Comparison of ENCODE assay signal across 8 mouse cellular contexts in the genomic region with DNA sequence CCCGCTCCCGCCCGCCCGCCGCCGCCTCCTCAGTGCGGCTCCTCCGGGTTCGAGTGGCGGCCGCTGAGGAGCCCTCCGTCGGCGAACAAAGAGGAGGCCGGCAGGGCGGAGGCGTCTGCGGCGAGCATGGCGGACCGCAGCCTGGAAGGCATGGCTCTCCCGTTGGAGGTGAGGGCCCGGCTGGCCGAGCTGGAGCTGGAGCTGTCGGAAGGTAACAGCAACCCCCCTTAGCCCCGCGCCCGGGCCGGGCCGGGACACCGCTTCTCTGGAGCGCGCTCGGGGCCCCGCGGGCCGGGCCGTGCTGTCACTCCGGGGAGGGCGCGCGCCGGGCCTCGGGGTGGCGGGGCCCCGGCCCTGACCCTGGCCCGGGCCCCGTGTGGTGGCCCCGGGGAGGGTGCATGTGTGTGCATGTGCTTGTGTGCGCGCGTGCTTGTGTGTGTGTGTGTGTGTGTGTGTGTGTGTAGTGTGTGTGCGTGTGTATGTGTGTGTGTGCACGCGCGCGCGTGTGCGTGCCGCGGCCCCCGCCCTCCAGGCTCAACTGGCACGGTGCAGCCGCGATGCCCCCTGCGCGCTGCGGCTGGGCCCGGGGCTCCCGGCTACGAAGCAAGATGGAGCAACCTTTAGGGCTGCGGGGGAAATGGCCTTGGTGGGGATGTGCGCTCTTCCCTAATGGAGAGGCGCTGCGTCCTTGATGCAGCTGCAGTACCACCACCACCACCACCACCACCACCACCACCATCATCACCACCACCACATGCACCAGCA. TPM values are rescaled to one million over a fixed set of nuclear protein-coding genes. Genes with fewer than 3 reads are reported as not detected.
DNase-seq lines count a peak whose midpoint lies in the region; ATAC-seq and TF ChIP-seq lines count a peak whose summit lies in the region.

No protein-coding gene starts in this region.

- peak; percentile 49 for ATAC-seq in cerebellum, adult (ENCODE audit: insufficient number of reproducible peaks, low FRiP score, low TSS enrichment)
- ATAC-seq in forebrain, postnatal 0 days: peak; percentile 67
- ATAC-seq in megakaryocyte, adult 5-6 weeks (ENCODE audit: poor library complexity, severe bottlenecking): 0 out of 2 replicates have a peak, but pooled peaks have one; percentile 26

- no peaks in the 10 kb centered on the region for H3K27me3 ChIP-seq in forebrain, postnatal 0 days (ENCODE audit: insufficient read depth, low read length)
- H3K27me3 ChIP-seq in hindbrain, embryonic 10.5 days (ENCODE audit: insufficient read depth, poor library complexity, severe bottlenecking): no peaks in the 10 kb centered on the region

- DNase-seq in NIH3T3 (ENCODE audit: low read depth) (peak; percentile 61), adipocyte (ENCODE audit: low spot score) (no peak)
- peak; percentile 79 for DNase-seq in forebrain, postnatal 0 days
- DNase-seq in hindbrain, embryonic 10.5 days (ENCODE audit: low spot score): peak; percentile 86
- peak in 1 of 2 experiments; percentile 54 for DNase-seq in left cerebral cortex, adult 2 months (ENCODE audit: extremely low spot score in 1 of 2, low spot score in 2 of 2)
- peak; percentile 17 to 46 for DNase-seq in right cerebral cortex, postnatal 36 days (ENCODE audit: low spot score in 2 of 2)

- H3K4me3 ChIP-seq in forebrain, postnatal 0 days (ENCODE audit: low read depth, low read length): peak overlapping the region; percentile 98
- H3K4me3 ChIP-seq in hindbrain, embryonic 10.5 days: peak overlapping the region; percentile 70
- H3K4me3 ChIP-seq in left cerebral cortex, adult 2 months: peak overlapping the region; percentile 95

- under 1% methylated on average over 67 of the region's 75 CpGs for WGBS in forebrain, postnatal 0 days
- WGBS in hindbrain, embryonic 10.5 days: under 1% methylated on average over 75 of the region's 75 CpGs

- H3K9me3 ChIP-seq in forebrain, postnatal 0 days (ENCODE audit: low read length): no peaks in the 10 kb centered on the region
- H3K9me3 ChIP-seq in hindbrain, embryonic 10.5 days: no peaks in the 10 kb centered on the region

- no peaks in the 10 kb centered on the region for H3K36me3 ChIP-seq in forebrain, postnatal 0 days (ENCODE audit: insufficient read depth)
- no peaks in the 10 kb centered on the region for H3K36me3 ChIP-seq in hindbrain, embryonic 10.5 days

- peak; percentile 18 for TF ChIP-seq CTCF in forebrain, postnatal 0 days (IDR thresholded peaks at IDR 0.05; ENCODE audit: low read depth)
- TF ChIP-seq CTCF in left cerebral cortex, adult 2 months (IDR thresholded peaks at IDR 0.05): no peak

- intact Hi-C loops in left cerebral cortex, adult 2 months (cut with DNase I): loop anchor here (2.0 to 5.0 kb wide), 4 partner anchors 38 to 190 kb away; no protein-coding TSS in a partner anchor

- H3K9ac ChIP-seq in forebrain, postnatal 0 days: peak overlapping the region; percentile 99

- peak overlapping the region; percentile 65 for H3K4me2 ChIP-seq in forebrain, postnatal 0 days (ENCODE audit: low read depth)

- peaks cover 11% of the 10 kb centered on the region for H3K4me1 ChIP-seq in forebrain, postnatal 0 days (ENCODE audit: insufficient read depth)
- peaks cover 34% of the 10 kb centered on the region for H3K4me1 ChIP-seq in hindbrain, embryonic 10.5 days (replicated peaks)

- peak overlapping the region; percentile 99 for H3K27ac ChIP-seq in forebrain, postnatal 0 days (ENCODE audit: low read depth, low read length)
- H3K27ac ChIP-seq in hindbrain, embryonic 10.5 days: peak overlapping the region; percentile 96
- H3K27ac ChIP-seq in left cerebral cortex, adult 2 months: peak overlapping the region; percentile 96

RNA-seq across cellular contexts. Expression of a gene that starts 0.7 kb away (rescaled TPM):
- 59.5 and 67.4 TPM in 2 replicates for total RNA-seq in forebrain, postnatal 0 days (2014; rRNA removed)
- 6.3 and 8.8 TPM in 2 replicates for polyA plus RNA-seq in forebrain, postnatal 0 days (2015; fragmentation: Nextera tagmentation; extraction: Ambion mirVana)
- 4.9 and 5.8 TPM in 2 replicates for polyA plus RNA-seq in hindbrain, embryonic 10.5 days (2016; fragmentation: Nextera tagmentation; extraction: Ambion mirVana)
- total RNA-seq in left cerebral cortex, adult 2 months (2021): 10 to 100 TPM; 66.6 to 76.1 TPM
- total RNA-seq in megakaryocyte, adult 5-6 weeks (2015): 1.0 and 1.3 TPM in 2 replicates
- total RNA-seq in megakaryocyte, adult 5-6 weeks (2017): 1.8 and 2.2 TPM in 2 replicates

Comparison
In these comparisons a context has a peak if more than half of its experiments do, and no peak if none do; other contexts are left out.
1. RNA of a gene that starts 0.7 kb away (total RNA-seq): 66.6 to 76.1 TPM in left cerebral cortex, adult 2 months and 59.5 to 67.4 TPM in forebrain, postnatal 0 days; 1.0 to 2.2 TPM in megakaryocyte, adult 5-6 weeks; every median in the first group is over 10 times any median in the second.
2. Peak in every context shown above with its lines, with median percentiles within 50 percentile points of each other: ATAC-seq, H3K27ac ChIP-seq and H3K4me3 ChIP-seq.